Mouse (Mus musculus): ENCODE data around the gene Itga8.

Gene Itga8

GRCm38 (mm10) chr2:12203231-12203630 lies 98.5 kb downstream of the Itga8 start:
- no peaks in the 10 kb centered on the region for H3K4me1 ChIP-seq (replicated peaks; ENCODE audit: low read depth, low read length)

GRCm38 (mm10) chr2:12198699-12199098 lies 103.0 kb downstream of the Itga8 start:
- no peaks in the 10 kb centered on the region for H3K4me1 ChIP-seq (replicated peaks; ENCODE audit: low read depth, low read length)
- TF ChIP-seq NANOG (IDR thresholded peaks at IDR 0.05; ENCODE audit: borderline replicate concordance, low read length) (no peak), CTCF (conservative IDR thresholded peaks at IDR 0.05; ENCODE audit: low read length) (no peak), POU5F1 (IDR thresholded peaks at IDR 0.05; ENCODE audit: borderline replicate concordance, low read length) (no peak)
- peaks cover 6% of the 10 kb centered on the region; the same call in 1 of the 2 replicates for H3K9me3 ChIP-seq (ENCODE audit: low read length)
- H3K27me3 ChIP-seq (ENCODE audit: insufficient read depth, low read length): no peaks in the 10 kb centered on the region
- no peak overlapping the region for H3K4me3 ChIP-seq (replicated peaks; ENCODE audit: low read length)
- no peaks in the 10 kb centered on the region for H3K36me3 ChIP-seq (ENCODE audit: insufficient read depth, low read length)

More at GRCm38 (mm10) chr2:12203231-12203630, 98.5 kb downstream of the Itga8 start:
- TF ChIP-seq POU5F1 (IDR thresholded peaks at IDR 0.05; ENCODE audit: borderline replicate concordance, low read length) (no peak), NANOG (IDR thresholded peaks at IDR 0.05; ENCODE audit: borderline replicate concordance, low read length) (no peak), CTCF (conservative IDR thresholded peaks at IDR 0.05; ENCODE audit: low read length) (no peak)
- peaks cover 9% of the 10 kb centered on the region; the same call in 1 of the 2 replicates for H3K9me3 ChIP-seq (ENCODE audit: low read length)
- H3K27me3 ChIP-seq (ENCODE audit: insufficient read depth, low read length): no peaks in the 10 kb centered on the region
- no peak overlapping the region for H3K4me3 ChIP-seq (replicated peaks; ENCODE audit: low read length)
- H3K36me3 ChIP-seq (ENCODE audit: insufficient read depth, low read length): no peaks in the 10 kb centered on the region

GRCm38 (mm10) chr2:12198214-12198613 lies 103.5 kb downstream of the Itga8 start:
- TF ChIP-seq POU5F1 (IDR thresholded peaks at IDR 0.05; ENCODE audit: borderline replicate concordance, low read length) (no peak), CTCF (conservative IDR thresholded peaks at IDR 0.05; ENCODE audit: low read length) (no peak)
- no peaks in the 10 kb centered on the region for H3K36me3 ChIP-seq (ENCODE audit: insufficient read depth, low read length)

GRCm38 (mm10) chr2:12197711-12198110 lies 104.0 kb downstream of the Itga8 start:
- Histone ChIP-seq H3K27me3 (ENCODE audit: insufficient read depth, low read length) (no peaks in the 10 kb centered on the region), H3K36me3 (ENCODE audit: insufficient read depth, low read length) (no peaks in the 10 kb centered on the region), H3K4me1 (replicated peaks; ENCODE audit: low read depth, low read length) (no peaks in the 10 kb centered on the region), H3K4me3 (replicated peaks; ENCODE audit: low read length) (no peak overlapping the region), H3K9me3 (ENCODE audit: low read length) (no peaks in the 10 kb centered on the region)
- TF ChIP-seq CTCF (conservative IDR thresholded peaks at IDR 0.05; ENCODE audit: low read length) (no peak), POU5F1 (IDR thresholded peaks at IDR 0.05; ENCODE audit: borderline replicate concordance, low read length) (no peak), NANOG (IDR thresholded peaks at IDR 0.05; ENCODE audit: borderline replicate concordance, low read length) (no peak)

More at GRCm38 (mm10) chr2:12198214-12198613, 103.5 kb downstream of the Itga8 start:
- no peaks in the 10 kb centered on the region for H3K27me3 ChIP-seq (ENCODE audit: insufficient read depth, low read length)
- no peak overlapping the region for H3K4me3 ChIP-seq (replicated peaks; ENCODE audit: low read length)
- peaks cover 2% of the 10 kb centered on the region; the same call in 1 of the 2 replicates for H3K9me3 ChIP-seq (ENCODE audit: low read length)
- H3K4me1 ChIP-seq (replicated peaks; ENCODE audit: low read depth, low read length): no peaks in the 10 kb centered on the region

GRCm38 (mm10) chr2:12189026-12189425 lies 112.7 kb downstream of the Itga8 start:
- TF ChIP-seq NANOG (IDR thresholded peaks at IDR 0.05; ENCODE audit: borderline replicate concordance, low read length): no peak
- no peak for TF ChIP-seq POU5F1 (IDR thresholded peaks at IDR 0.05; ENCODE audit: borderline replicate concordance, low read length)
- TF ChIP-seq CTCF (conservative IDR thresholded peaks at IDR 0.05; ENCODE audit: low read length): no peak
- H3K4me3 ChIP-seq (replicated peaks; ENCODE audit: low read length): no peak overlapping the region
- H3K36me3 ChIP-seq (ENCODE audit: insufficient read depth, low read length): no peaks in the 10 kb centered on the region
- no peaks in the 10 kb centered on the region for H3K9me3 ChIP-seq (ENCODE audit: low read length)
- no peaks in the 10 kb centered on the region for H3K4me1 ChIP-seq (replicated peaks; ENCODE audit: low read depth, low read length)
- H3K27me3 ChIP-seq (ENCODE audit: insufficient read depth, low read length): no peaks in the 10 kb centered on the region

GRCm38 (mm10) chr2:12187646-12188045 lies 114.1 kb downstream of the Itga8 start:
- Histone ChIP-seq H3K4me1 (replicated peaks; ENCODE audit: low read depth, low read length) (no peaks in the 10 kb centered on the region), H3K9me3 (ENCODE audit: low read length) (no peaks in the 10 kb centered on the region), H3K36me3 (ENCODE audit: insufficient read depth, low read length) (no peaks in the 10 kb centered on the region), H3K4me3 (replicated peaks; ENCODE audit: low read length) (no peak overlapping the region), H3K27me3 (ENCODE audit: insufficient read depth, low read length) (no peaks in the 10 kb centered on the region)
- TF ChIP-seq CTCF (conservative IDR thresholded peaks at IDR 0.05; ENCODE audit: low read length) (no peak), POU5F1 (IDR thresholded peaks at IDR 0.05; ENCODE audit: borderline replicate concordance, low read length) (no peak), NANOG (IDR thresholded peaks at IDR 0.05; ENCODE audit: borderline replicate concordance, low read length) (no peak)

GRCm38 (mm10) chr2:12182402-12182948 lies 119.2 kb downstream of the Itga8 start:
- H3K27me3 ChIP-seq (ENCODE audit: insufficient read depth, low read length): no peaks in the 10 kb centered on the region
- H3K9me3 ChIP-seq (ENCODE audit: low read length): 0 out of 2 replicates have a peak, but pooled peaks cover 3% of the 10 kb centered on the region
- no peak for TF ChIP-seq NANOG (IDR thresholded peaks at IDR 0.05; ENCODE audit: borderline replicate concordance, low read length)
- TF ChIP-seq CTCF (conservative IDR thresholded peaks at IDR 0.05; ENCODE audit: low read length): no peak
- TF ChIP-seq POU5F1 (IDR thresholded peaks at IDR 0.05; ENCODE audit: borderline replicate concordance, low read length): no peak
- no peaks in the 10 kb centered on the region for H3K36me3 ChIP-seq (ENCODE audit: insufficient read depth, low read length)
- no peaks in the 10 kb centered on the region for H3K4me1 ChIP-seq (replicated peaks; ENCODE audit: low read depth, low read length)
- H3K4me3 ChIP-seq (replicated peaks; ENCODE audit: low read length): no peak overlapping the region

- H3K4me1 ChIP-seq (replicated peaks; ENCODE audit: low read depth, low read length): no peaks in the 10 kb centered on the region
- H3K4me3 ChIP-seq (replicated peaks; ENCODE audit: low read length): no peak overlapping the region
- 0 out of 2 replicates have a peak, but pooled peaks cover 3% of the 10 kb centered on the region for H3K9me3 ChIP-seq (ENCODE audit: low read length)
- H3K27me3 ChIP-seq (ENCODE audit: insufficient read depth, low read length): no peaks in the 10 kb centered on the region
- no peaks in the 10 kb centered on the region for H3K36me3 ChIP-seq (ENCODE audit: insufficient read depth, low read length)
- TF ChIP-seq NANOG (IDR thresholded peaks at IDR 0.05; ENCODE audit: borderline replicate concordance, low read length) (no peak), POU5F1 (IDR thresholded peaks at IDR 0.05; ENCODE audit: borderline replicate concordance, low read length) (no peak), CTCF (conservative IDR thresholded peaks at IDR 0.05; ENCODE audit: low read length) (no peak)
Measured at GRCm38 (mm10) chr2:12180635-12181034, 121.1 kb downstream of the Itga8 start.

Data from E14TG2a.4 (cell line).